Mouse (Mus musculus): ENCODE data around the gene Foxd2.

The Foxd2 gene

DNA sequence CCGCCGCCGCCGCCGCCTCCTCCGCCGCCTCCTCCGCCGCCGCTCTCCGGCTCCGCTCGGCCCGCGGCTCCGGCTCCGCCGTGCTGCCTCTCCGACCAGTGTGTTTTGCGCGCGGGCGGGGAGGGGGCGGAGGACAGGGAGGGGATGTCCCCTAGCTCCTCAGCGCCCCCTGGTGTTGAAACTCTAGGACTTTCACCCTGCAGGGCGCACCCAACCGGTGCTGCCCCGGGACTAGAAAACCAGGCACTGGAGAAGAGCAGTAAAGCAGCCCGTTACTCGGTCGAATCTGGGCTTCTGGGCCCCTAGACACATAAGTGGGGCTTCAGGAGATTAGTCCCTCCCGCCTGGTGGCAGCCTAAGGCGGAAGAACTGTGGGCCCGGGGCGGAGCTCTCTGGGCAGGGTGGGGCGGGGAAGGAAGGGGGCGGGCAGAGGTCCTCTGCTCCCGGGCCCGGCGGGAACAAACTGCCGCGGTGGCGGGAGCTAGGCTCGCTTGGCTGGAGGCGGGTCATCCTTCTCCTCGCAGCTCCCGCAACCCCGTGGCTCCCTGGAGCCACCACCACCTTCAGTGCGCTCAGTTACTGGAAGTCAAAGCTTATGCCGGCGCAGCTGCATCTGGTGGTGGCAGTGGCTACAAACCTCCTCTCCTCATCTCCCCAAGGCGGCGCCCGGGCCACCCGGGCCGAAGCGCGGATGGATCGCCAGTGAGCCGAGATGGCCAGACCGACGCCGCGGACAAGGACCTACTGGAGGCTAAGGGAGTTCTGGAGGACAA, at the start of gene Foxd2:
TSS of gene Foxd2 (minus strand) at position 45 of the 773 bp plus-strand sequence.
- peak; percentile 89 to 92 for DNase-seq

DNA sequence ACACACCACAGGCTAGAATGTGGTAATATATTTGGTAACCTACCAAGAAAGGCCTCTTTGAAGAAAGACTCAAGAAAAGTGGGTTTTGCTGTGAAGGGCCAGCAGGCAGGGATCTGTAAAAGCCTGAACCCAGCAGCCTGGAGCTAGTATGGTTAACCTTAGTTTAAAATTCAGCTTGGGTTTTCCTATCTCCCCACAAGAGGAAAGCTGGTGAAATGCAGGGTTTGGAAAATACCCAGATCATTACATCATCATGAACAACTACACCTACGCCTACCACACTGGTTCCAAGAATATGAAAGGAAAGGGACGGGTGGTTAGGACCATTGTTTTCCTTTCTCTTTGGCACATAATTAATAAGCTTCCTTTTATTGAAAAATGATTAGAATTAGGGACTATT, 49.6 kb upstream of the Foxd2 start:
- no peak for DNase-seq

DNA sequence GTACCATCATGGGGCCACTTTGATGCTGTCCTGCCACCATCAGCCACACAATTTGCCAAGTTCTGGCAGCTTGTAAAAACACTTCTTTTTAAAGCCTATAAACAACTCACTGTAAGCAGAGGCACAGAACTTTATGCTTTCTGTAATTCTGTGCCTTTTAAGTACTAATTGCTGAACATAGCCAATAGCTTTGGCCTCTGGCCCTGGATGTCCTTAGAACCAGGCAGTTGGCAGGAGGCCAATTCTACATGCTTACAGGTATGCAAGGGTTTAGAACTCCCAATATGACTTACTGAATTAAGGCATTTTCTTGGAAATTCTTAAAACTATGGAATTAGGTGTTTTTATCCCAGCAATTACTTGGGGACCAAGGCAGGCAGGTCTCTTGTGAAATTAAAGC, 48.7 kb upstream of the Foxd2 start:
- DNase-seq, result no peak

DNA sequence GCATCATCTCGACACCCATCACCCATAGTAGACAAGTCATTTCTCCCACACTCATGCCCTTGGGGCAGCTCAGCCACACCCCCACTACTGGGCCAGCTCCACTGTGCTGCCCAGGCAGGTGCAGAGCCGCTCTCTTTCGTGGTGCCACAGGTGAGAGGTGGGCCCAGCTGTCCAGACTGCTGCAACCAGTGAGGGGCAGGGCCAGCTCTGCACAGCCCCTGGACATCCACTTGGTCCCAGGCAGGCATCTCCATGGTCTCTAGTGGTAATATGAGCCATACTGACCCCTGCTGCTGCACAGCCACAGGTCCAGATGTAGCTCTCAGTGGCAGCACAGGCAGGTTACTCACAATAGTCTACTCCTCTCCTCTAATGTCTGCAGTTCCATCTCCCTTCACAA, 44.5 kb upstream of the Foxd2 start:
- DNase-seq, result no peak

DNA sequence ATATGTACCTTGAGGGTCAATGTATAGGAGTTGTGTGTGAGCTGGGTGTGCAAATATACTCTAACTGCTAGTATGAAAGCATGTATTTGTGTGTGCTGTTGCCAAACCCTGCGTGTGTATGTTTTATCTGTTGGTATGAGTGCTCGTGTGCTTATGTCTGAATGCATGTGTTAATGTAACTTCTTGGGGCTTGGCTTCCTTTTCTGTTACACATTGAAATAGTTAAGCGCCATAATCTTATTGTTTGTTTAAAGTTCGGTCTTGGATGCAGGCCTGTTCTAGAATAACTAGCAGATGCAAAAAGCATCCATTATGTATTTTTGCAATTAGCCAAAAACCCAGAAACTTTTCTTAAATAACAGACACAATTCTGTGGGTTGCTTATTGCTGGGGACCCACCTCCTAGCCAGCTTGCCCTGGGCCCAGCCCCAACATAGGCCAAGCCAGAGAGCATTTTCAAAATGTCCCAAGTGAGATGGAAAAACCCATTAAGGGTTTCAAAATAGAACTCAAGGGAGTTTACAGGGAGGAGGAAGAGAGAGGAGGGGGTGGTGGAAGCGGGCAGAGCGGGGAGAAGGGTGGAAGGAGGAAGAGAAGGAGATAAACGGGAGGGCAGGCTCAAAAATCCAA, 39.3 kb upstream of the Foxd2 start:
- no peak for DNase-seq

DNA sequence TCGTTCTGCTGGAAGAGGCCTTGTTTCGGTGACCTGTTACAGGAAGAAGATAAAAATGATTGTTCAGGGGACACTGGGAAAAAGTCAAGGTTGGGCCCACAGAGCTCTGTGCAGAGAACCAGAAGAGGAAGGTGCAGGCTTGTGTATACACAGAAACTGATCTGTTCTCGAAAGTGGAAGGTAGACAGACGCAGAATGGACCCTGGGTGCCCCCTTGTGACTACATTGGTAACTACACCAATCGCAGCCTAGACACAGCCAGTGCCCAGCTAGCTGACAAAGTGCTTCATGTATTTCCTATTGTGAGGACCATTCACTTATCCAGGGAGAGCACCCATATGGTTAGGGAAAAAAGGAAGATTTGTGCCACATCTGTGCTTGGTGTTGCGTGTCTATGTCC, 38.7 kb upstream of the Foxd2 start:
- DNase-seq, result peak; percentile 49 to 63

DNA sequence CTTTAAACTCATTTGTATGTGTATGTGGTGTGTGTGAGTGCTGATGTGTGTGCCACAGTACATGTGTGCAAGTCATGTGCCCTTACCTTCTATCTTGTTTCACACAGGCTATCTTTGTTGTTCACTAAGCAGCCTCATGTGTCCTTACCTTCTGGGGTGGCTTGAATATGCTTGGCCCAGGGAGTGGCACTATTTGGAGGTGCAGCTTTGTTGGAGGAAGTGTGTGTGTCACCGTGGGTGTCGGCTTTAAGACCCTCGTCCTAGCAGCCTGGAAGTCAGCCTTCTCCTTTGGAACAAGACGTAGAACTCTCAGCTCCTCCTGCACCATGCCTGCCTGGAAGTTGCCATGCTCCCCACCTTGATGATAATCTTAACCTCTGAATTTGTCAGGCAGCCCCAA, 37.7 kb upstream of the Foxd2 start:
- DNase-seq, result no peak

DNA sequence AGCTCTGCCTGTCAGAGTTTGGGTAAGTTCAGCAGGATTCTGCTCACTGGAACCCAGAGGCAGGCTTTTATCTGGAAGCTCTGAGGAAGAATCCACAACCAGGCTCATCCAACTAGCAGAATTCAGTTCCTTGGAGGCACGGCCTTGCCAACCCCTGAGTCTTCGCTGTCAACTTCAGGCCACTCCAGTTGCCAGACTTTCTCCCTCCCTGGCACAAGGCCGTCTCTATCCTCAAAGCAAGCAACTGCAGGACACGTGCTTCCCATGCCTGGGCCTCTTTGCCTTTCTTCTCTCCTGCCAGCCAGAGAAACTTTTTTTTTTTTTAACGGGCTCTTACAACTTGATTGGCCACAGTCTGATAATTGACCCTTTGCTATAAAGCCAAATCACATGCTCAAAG, 36.3 kb upstream of the Foxd2 start:
- no peak for DNase-seq

DNA sequence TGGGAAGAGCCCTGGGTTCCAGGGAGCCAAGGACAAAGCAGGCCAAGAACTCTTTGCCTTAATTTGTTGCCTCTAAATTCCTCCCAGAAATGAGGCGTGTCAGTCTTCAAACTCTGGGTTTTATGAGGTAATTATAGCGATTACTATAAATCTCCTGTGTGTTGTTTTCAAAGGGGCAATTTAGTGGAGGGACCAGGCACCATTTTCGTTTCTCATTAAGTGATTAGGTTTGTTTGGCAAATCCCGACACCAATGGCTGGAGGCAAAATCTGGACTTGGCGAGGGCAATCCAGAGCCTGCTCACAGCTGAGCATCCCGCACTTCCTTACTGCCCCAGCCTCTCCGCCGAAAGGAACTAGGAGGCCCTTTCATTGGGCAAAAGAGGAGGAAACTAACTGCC, 33.9 kb upstream of the Foxd2 start:
- no peak for DNase-seq

DNA sequence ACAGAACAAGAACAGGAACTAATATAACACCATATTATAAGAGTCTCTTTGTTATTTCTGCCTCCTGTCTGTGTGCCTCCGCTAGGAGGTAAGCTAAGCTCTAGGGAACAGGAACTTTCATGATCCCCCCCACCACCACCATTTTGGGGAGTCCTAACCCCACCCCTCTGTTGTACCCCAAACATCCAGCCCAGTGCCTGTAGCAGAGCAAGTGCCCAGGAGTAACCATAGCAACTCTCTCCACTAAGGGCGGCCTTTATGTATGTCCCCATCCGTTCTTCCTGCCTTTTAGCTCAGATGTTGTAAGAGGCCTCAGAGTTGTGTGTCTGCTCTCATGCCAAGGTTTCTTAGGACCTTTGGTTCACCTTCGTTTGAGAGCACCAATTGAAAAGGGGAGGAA, 33.4 kb upstream of the Foxd2 start:
- DNase-seq, result no peak

DNA sequence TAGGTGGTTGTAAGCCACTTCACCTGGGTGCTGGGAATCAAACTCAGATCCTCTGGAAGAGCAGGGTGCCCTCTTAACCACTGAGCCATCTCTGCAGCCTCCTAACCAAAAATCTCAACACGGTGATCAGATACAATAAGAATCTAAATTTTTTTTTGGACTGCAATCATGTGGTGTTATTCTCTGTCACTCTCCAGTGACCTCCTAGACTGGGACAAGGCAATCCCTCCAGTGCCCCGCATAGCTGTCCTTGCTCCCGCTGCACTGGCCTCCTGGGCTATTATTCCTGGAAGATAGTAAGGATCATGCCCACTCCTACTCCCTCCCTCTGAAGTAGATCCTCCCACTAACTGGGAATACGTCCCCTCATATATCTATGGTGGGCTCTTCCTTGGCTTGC, 32.6 kb upstream of the Foxd2 start:
- DNase-seq, result no peak

DNA sequence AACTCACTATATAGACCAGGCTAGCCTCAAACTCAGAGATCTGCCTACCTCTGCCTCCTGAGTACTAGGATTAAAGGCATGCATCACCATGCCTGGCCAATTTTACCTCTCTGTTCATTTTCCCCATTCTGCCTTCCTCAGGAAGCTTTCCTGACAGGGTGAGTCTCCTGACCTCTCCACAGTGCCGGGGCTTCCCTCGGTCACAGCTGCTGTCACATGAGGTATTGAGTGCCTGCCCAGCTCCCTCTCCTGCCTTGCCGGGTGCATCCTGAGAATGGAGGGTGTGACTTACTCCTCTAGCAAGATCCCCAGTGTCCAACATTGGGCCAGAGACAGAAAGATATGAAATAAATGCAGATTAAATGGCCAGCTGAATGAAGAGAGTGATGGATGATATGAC, 29.6 kb upstream of the Foxd2 start:
- DNase-seq, result no peak

DNA sequence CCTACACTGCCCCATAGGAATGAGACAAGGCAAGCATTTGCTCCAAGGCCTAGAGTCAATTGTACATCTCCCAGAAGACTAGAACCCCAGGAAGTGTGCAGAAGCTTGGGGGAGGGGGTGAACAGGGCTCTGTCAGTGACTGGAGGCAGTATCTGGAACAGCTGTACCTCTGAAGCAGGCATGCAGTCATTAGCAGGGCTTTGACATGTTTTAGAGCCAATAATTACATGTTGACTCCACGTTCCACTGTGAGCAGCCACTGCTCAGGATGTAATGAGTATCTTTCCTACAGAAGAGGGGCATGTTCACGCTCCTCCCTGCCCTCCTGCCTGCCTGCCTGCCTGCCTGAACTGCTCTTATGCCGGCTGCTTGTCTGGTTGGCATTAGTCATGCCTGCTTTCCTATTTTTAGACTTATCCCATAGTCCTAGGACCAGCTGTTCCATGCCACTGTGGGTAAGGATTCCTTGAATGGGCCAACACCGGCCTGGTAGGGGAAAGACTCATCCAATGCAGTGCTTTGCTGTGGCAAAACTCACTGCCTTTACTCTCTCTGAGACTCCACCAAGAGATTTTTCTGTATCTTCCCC, 28.9 kb upstream of the Foxd2 start:
- no peak for DNase-seq

DNA sequence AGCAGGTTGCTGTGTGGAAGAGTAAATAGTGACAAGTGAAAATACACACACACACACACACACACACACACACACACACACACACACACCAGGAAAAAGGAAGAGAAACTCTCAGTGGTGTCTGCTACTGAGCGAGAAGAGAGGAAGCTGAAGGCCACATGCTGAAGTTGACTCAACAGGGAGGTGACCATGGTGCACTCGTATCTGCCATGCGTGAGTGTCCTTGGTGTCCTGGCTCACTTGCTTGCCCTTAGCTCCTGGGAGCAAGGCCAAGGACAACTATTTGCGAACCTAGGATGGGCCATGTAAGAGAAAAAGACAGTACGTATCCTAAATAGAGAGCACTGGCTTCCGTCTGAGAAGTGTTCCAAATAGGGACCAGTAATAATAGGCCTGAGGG, 25.5 kb upstream of the Foxd2 start:
- no peak for DNase-seq

DNA sequence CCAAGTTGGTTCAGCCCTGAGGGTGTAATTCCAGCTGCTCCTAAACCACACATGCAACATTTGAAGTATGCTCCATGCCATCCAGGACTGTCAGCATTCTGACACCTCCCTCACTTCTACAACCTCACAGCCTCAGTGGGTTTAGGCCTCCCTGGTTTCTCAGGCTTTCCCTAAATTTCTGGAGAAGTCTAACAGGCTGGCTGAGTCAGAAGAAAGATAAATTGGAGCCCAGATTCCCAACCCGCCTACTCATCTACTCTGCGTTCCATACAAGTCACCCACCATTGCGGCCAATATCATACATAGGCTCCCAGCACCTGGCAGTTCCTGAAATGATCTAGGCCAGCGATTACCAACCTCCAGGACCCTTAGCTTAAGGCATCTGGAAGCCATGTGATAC, 24.1 kb upstream of the Foxd2 start:
- DNase-seq, result no peak

DNA sequence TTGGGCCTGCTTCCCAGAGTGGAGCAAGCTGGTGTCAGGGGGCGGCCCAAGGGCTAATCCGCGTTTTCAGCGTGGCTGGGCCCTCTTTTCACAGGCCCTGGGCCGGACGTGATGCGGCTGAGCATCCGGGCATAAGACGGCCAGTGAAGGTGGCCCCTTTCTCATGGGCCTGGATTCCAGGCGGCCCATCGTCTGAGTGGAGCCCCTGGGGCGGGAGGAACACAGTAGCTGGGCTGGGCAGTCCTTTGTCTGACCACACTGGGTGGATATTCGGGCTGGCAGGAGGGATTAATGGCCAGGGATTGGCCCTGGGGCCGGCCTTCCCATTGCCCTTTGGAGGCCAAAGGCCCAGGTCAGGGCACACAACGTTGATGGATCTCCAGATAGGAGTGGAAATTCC, 20.5 kb upstream of the Foxd2 start:
- DNase-seq, result no peak

DNA sequence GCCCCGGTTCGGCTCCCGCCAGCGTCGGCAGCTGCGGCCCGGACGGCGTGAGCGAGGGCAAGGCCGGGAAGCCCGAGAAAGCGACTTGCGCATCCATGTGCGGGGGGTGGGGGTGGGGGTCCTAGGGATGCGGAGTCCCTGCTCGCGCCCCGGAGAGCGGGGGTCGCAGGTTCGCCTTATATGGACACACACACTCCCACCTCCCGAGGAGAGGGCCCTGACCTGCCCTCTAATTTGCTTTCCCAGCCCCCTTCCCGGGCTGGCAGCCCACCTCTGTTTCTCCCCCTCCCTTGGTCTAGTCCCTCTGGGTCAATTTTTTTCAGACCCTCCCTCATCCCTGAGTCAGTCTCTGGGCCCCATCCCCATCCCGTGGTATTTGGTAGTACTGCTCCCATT, 17.2 kb upstream of the Foxd2 start, which contains the start of gene Foxe3:
TSS of gene Foxe3 (minus strand) at position 97 of the 396 bp plus-strand sequence.
- DNase-seq, result no peak

DNA sequence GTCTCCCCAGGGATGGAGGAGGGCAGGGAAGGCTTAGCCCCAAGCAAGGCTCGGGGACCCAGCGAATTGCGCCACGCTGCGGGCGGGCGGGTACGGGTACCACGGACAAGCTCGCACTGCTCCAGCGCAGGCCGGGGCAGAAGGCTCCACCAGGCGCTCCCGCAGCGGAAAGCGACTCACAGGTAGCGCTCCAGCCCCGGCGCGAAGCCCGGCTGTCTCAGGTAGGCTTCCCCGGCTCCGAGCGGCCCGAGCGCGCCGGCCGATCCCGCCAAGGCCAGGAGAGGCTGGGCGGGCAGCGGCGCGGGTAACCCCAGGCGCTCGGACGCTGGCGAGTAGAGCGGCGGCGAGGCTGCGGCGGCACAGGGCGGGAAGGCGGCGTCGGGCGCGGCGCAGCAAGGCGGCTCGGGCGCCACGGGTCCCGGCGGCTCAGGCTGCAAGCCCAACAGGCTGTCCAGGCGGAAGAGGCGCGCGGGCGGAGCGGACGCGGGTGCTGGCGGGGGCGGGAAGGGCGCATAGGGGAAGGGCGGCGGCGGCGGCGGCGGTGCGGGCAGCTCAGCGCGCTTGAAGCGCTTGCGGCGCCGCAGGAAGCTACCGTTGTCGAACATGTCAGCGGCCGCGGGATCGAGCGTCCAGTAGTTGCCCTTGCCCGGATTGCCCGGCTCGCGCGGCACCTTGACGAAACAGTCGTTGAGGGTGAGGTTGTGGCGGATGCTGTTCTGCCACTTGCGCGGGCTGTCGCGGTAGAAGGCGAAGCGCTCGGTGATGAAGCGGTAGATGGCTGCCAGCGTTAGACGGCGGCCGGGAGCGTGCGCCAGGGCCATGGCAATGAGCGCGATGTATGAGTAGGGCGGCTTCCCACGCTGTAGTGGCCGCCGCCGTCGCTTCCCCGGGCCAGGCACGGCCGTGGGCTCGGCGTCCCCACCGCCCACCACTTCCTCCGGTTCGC, 16.6 kb upstream of the Foxd2 start:
- DNase-seq, result no peak

DNA sequence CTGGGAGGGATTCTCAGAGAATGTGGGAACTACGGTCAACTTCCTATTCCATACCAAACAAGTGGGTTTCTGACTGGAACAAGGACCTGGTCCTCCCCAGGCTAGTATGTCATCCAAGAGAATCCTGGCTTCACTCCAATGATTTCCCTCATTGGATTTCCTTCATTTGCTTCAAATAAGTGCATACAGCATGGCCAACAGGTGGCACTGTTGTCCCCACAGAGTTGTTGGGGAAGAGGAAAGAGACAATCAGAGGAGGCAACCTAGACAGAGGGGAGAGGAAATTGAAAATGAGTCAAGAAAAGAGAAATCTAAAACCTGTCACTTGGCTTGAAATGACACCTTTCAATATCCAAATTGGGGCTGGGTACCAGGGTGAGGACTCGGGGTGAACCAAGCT, 8.4 kb upstream of the Foxd2 start:
- DNase-seq, result peak; percentile 47 to 51

DNA sequence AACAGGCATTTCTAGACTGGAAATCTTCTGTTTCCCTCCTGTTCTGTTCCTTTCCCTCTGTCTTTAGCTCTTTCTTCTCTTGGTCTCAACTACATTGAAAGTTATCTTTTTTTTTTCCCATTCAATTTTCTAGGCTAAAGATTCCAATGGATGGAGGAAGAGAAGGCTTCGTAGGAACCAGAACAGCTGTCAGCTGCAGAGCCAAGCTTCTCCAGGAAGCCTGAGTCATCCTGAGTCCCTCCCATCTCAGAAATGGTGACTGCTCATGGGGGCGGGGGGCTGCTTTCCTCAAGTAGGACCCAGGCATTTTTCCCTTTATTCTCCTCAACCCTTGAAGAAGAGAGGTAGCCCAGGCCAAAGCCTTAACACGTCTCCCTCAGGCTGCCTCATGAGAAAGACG, 7.4 kb upstream of the Foxd2 start:
- no peak for DNase-seq

DNA sequence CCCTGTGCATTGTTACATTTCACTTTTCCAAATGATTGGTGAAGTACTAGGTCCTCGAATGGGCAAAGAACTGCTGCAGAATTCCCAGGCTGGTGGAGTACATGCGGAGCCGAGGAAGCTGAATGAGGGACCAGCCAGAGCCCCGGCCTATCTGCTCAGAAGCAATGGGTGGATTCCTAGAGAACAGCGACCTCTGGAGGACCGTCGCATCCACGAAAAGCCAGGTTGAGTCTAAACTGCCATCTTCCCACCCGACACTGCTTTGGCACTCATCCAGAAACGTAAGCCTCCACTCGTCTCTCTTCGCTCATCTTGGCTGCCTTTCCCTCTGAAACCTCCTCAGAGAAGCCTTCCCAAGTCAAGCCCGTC, 4.9 kb upstream of the Foxd2 start:
- peak; percentile 36 to 38 for DNase-seq

DNA sequence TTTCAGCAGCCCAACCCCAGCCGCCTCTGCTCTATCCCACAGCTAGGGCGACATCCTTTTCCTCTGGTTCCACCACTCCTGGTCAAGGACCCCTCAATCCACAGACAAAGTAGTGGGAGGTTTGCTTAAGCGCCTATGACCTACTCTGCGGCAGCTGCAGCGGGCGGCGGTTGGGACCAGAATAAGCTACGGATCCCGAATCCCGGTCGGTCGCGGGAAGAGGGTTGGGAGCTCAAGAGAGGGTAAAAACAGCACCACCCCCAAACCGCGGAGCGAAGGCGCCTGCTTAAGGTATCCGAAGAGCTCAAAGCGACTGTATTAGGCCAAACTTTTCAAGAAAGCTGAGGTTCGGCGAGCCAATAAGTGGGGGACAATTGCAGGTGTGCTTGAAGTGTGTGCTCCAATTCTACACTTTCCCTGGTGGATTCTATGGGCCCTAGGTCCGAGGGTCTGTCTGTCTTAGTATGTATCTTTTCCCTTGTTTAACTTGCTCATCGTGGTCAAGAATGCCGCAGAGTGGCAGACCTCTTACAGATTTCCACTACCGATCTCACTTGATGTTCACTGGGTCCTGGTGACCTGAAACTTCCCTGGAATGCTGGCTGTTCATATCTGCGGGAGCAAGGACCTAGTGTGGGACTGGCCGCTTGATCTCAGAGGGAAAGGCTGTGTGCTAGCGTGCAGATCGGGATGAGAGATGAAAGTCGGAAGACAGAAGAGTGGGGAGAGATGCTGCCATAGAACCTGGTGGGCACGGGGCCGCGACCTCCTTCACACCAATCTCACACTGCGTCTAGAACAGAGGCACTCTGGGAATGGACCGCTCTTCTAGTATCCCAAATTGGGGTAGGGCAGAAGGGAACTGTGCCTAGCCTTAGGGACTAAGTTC, 4.3 kb upstream of the Foxd2 start:
- DNase-seq, result no peak

Data from thymus, postnatal 36 days (tissue).